Mouse (Mus musculus): ENCODE results near the gene Naif1.

- TF ChIP-seq CTCF (conservative IDR thresholded peaks at IDR 0.05; ENCODE audit: low read length), result no peak
- no peak for TF ChIP-seq NANOG (IDR thresholded peaks at IDR 0.05; ENCODE audit: borderline replicate concordance, low read length)
- TF ChIP-seq POU5F1 (IDR thresholded peaks at IDR 0.05; ENCODE audit: borderline replicate concordance, low read length), result no peak
Observed at GRCm38 (mm10) chr2:32441550-32441949, 8.7 kb upstream of the Naif1 start.

All from E14TG2a.4 (cell line).